Mouse (Mus musculus) G1E-ER4 (cell line): ENCODE data around the gene Elp5. TPM values are rescaled to one million over a fixed set of nuclear protein-coding genes. Genes with fewer than 3 reads are reported as not detected.

Experiments
- GATA1 ChIP-seq: IDR thresholded peaks from one replicate; pipeline ENCODE4 v1.8.0; 2012; ENCODE audit warnings: low read length, inconsistent platforms
- polyA plus RNA-seq: library from polyadenylated mRNA; stranded (reverse); fragments of >175 nt; gene quantifications from 2 replicates; pipeline ENCODE4 v1.2.3, GENCODE M21; 2012

Elp5 gene
- polyA plus RNA-seq, 1 experiment = 13.2 TPM

DNA sequence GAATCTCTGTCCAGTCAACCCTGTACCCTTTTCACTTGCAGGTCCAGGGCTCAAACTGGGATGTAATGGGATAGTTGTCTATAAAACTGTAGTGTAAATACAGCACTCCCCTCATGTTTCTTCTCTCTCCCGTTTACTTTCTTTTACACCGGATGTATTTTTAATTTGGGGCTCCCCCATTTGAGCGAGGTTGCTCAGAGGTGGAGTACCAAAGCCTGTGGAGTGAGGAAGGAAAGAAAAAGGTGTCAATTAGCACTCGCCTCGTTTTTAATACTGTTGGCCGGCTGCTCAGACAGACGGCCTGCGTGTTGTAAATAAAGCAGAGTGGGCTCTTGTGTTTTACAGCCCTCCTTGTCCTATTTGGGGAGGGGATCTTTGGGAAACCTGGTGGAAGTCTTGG is 17.3 kb upstream of the Elp5 start:
- no peak for TF ChIP-seq GATA1

DNA sequence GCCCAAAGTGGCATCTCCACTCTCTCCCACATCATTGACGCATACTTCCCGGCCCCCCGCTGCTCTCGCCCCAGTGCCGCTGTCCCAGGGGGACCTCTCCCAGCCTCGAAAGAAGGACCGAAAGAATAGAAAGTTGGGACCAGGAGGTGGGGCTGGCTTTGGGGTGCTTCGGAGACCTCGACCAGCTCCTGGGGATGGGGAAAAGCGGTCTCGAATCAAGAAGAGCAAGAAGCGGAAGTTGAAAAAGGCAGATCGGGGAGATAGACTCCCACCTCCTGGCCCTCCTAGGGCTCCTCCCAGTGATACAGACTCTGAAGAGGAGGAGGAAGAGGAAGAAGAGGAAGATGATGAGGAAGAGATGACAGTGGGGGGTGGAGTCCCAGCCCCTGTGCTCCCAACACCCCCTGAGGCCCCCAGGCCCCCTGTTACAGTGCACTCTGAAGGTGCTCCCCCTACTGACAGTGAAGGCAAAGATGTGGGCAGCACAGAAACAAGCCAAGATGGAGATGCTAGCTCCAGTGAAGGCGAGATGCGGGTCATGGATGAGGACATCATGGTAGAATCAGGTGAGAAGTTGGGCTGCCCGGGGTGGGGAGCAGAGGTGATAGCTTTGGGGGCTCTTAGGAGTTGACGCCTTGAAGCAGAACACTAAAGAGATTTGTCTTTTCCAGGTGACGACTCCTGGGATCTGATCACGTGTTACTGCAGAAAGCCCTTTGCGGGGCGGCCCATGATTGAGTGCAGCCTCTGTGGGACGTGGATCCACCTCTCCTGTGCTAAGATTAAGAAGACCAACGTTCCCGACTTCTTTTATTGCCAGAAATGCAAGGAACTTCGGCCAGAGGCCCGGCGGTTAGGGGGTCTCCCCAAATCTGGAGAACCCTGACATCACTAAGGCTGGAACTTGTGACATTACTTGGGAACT is 16.5 kb upstream of the Elp5 start:
- TF ChIP-seq GATA1 = no peak

DNA sequence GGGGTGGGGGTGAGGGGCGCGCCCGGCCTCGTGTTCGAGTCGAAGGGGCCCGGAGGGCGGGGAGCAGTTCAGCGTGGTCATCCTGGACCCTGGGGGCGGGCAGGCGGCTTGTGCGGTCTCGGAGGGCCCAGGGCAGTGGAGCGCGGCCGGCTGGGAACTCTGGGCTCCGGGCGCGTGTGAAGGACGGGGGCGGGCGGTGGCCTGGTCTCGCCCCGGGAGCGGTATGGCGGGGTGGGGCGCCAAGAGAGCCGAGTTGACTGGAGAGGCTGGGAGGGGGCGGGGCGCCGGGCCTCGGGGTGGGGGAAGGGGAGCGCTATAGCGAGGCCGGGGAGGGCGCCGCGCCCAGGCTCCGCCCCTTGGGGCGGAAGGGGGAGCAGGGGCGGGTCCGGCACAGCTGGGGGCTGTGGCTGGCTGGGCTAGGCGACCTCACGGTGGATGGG is 14.8 kb upstream of the Elp5 start:
- no peak for TF ChIP-seq GATA1

DNA sequence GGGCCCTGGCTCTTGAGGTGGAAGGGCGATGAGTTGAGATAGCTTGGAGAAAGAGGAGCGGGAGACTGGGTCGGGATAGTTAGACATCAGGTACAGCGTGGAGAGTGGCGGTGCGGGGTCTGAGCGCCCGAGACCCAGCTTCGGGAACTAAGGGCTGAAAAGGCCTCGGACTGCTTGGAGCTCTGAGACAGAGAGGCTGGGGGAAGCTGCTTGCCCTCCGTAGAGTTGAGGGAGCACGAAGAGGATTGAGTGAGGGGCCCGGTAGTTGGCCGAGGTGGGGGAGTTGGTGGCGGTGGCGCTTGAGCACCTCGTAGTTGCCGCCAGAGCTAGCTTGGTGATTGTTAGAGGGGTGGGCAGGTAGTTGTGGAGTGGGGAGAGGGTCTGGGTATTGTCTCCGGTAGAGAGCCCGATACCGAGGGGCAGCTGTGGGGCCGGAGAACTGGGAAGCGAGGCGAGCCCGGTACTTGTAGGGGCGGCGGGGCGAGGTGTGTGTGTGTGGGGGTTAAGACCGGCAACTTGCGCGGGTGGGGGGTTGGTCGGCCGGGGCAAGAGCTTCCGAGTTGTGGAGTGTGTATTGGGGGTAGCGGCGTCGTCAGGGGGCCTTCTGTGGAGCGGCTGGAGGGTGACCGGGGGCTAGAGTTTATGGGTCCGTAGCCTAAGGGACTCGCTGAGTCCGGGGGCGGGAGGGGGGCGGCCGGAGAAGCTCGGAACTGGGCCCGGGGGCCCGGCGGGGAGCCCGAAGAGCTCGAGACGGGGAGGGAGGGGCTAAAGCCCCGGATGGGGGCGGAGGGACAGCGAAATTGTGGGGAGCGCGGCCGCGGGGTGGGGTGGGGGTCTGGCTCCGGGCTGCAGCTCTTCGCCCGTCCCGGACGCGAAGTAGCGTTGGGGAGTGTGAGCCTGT is 14.1 kb upstream of the Elp5 start:
- no peak for TF ChIP-seq GATA1

DNA sequence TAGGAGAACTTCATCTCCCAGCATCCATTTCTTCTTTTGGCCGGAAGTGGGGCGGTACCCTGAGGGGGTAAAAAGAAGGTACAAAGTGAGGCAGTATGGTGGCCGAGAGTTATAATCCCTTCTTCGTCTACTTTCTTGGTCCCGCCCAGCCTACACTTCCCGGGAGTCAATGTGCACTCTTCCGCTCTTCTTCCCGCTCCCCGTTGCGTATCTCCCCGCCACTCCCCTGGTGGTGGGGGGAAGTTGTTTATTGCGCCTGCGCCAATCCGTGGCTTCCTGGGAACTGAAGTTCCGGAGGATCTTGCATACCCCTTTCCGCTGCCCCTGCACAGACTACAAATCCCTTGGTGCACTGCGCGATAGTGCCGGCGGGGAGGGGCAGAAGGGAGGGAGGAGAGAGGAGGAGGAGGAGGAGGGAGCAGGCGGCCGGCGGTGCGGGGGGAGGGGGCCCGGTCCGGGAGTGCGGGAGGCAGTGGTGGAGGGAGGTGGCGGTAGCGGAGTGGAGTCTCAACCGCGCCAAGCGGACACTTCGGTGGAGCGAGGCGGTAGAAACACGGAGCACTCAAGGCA is 13.2 kb upstream of the Elp5 start, which contains the start of gene Phf23:
TSS of gene Phf23 (plus strand) at position 387 of the 570 bp plus-strand sequence.
- TF ChIP-seq GATA1 = no peak

DNA sequence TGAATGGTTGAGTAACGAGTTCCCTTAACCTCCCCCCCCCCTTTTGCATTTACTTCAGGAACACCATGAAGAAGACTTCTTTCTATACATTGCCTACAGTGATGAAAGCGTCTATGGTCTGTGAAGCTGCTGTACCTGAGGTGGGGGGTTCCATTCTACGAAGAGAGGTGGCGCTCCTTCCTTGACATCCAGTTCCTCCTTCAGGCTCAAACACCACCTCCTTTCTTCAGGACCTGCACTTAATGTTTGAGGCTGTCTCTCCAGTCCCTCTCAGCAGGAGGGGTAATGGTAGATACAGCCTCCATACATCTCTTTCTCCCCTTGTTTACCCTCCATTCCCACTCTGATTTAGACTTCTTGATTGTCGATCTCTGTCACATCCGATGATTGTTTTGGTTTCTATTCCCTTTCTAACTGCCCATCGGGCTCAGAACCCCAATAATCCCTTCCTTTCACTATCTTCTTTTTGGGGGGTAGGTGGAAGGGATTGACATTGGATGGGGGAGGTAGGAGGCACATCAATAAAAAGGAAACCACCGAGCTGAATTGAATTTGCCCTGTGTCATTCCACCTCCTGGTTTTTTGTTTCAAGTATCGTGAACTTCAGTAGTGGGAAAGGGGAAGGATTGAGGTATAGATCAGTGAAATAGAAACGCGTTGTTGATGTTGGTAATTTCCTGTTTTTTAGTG is 12.2 kb upstream of the Elp5 start:
- TF ChIP-seq GATA1 = no peak

DNA sequence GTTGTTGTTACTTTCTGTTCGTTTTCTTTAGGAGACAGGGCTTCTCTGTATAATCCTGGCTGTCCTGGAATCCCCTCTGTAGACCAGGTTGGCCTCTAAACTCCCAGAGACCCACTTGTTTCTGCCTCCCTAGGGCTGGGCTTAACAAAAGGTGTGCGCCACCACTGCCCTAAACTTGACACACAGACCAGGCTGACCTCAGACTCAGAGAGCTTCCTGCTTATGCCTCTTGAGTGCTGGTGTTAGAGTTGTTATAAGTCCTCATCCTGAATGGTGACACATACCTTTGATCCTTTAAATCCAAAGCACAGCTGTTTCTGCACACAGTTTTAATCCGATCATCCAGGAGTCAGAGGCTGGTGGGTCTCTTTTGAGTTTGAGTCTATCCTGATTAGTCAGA is 10.6 kb upstream of the Elp5 start:
- TF ChIP-seq GATA1 = no peak

DNA sequence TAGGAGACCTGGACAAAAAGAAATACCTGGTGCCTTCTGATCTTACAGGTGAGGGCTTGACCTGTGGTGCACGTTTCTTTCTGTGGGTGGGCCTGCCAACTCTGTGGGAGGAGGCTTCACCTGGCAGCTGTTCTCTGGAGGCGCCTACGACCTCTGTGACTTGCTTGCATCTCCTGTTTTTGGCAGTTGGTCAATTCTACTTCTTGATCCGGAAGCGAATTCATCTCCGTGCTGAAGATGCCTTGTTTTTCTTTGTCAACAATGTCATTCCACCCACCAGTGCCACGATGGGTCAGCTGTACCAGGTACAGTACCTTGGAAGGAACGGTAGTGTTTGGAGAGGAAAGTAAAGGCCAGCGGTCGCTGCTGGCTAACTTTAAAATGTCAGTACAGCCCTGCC is 10.1 kb upstream of the Elp5 start:
- TF ChIP-seq GATA1 = no peak

DNA sequence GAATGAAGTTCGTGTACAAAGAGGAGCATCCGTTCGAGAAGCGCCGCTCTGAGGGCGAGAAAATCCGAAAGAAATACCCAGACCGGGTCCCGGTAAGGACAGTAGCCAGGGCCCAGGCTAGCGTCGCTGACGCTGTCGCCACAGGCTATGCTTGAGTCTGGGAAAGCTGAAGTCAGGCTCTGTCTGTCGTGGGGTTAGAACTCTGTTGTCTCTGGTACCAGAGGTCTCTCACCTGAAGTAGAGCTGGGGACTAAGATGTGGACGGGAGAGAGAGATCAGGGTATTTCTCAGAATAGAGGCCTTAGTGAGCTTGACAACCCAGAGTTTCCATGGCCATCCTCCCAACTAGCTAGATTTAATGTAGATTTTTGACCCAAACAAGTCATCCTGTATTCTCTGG is 9.4 kb upstream of the Elp5 start:
- no peak for TF ChIP-seq GATA1

DNA sequence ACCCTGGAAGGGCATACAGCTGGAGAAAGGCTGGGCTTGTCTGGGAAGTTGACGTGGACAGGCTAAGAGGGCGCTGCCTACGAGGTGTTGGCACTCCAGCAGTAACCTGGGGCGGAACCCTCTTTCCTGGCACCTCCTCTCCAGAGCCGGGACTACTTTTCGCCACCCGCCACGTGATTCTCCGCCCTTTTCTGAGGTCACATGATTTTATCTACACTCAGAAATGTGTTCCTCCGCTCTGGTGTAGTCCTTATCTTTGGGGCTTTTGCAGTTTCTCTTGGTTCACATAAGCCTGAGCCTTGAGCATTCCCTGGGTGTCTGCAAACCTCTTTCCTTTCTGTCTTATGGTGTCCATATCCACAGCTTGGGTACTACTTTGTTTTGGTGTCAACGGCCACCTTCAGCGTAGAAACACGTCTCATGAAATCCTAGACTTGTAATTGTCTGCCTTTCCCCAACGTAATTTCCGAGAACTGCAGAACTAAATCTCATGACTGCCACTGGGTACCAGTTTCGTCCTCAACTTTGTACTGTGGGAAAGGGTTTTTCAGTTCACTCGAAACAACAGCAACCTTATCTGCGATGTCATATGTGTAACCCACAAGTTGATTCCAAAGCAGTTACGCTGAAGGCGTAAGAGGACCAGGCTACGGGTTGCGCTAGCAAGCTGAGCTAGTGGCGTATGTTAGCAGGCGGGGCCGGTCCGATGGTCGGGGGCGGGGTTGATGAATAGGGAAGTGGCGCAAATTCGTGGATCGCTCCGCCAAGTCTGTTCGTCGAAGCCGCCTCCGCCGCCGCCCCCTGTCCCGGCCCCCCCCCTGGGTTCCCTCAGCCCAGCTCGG is 8.8 kb upstream of the Elp5 start, which contains the start of gene Gabarap:
TSS of gene Gabarap (plus strand) at position 294 of the 842 bp plus-strand sequence.
- TF ChIP-seq GATA1 = peak; percentile 42

DNA sequence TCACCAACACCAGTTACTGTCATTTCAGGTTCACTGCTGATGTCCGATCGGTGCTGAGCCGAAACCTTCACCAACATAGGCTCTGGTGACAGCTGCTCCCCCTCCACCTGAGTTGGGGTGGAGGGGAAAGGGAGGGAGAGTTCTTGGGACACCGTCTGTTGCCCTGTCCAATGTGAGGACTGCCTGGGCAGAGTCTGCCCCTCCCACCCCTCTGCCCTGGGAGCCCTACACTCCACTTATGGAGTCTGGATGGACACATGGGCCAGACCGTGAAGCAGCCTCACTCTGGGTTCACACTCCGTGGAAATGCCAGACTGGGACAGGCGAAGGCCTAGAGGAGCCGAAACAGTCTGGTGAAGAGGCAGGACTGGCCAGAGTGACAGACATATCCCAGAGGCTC is 7.6 kb upstream of the Elp5 start:
- TF ChIP-seq GATA1 = no peak

DNA sequence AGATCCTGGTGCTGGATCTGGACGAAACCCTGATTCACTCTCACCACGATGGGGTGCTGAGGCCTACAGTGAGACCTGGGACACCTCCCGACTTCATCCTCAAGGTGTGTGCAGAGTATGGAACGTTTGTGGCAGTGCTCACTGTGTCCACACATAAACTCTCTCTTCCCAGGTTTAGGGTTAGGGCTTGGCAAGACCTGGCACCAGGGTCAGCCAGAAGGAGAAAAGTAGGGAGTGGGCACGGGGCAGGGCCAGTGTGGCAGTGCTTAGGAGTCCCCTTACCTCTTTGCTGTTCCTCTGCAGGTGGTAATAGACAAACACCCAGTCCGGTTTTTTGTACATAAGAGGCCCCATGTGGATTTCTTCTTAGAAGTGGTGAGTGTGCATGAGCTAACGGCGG is 2.1 kb upstream of the Elp5 start:
- TF ChIP-seq GATA1 = no peak

DNA sequence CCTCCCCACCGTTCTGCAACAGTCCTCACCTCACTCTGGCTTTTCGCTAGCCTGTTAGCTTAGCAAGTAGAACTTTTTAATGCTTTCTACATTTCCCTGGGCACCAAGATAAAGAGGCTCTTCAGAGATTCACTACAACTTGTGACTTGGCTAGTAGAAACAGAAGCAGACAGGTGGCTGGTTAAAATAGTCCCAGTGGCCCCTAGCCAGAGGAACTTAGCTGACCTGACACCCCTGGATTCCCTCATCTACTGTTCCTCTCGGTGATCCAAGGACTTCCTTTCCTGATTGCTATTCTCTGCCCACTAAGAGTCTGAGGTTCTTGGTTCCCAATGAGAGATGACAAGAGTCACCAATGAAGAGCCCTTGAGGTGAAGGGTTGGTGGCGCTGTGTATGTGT is 1.1 kb upstream of the Elp5 start:
- TF ChIP-seq GATA1 = no peak

DNA sequence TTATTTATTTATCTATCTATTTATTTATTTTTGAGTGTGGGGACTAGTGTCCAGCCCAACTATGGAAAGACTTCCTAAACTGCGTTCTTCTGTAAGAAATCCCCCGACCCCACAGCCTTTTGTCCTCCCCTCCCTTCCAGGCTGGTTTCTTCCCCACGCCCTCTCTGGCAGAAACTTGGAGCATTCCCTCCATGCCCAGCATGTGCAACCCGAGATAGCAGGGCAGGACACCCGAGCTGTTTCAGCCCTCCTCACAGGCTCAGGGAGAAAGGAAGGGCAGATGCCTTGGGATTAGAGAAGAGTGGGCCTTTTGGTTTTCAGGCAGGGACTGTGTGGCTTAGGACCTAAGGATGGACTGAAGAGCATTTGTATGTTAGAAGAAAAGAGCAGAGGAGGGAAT is 560 bp upstream of the Elp5 start:
- TF ChIP-seq GATA1 = no peak

DNA sequence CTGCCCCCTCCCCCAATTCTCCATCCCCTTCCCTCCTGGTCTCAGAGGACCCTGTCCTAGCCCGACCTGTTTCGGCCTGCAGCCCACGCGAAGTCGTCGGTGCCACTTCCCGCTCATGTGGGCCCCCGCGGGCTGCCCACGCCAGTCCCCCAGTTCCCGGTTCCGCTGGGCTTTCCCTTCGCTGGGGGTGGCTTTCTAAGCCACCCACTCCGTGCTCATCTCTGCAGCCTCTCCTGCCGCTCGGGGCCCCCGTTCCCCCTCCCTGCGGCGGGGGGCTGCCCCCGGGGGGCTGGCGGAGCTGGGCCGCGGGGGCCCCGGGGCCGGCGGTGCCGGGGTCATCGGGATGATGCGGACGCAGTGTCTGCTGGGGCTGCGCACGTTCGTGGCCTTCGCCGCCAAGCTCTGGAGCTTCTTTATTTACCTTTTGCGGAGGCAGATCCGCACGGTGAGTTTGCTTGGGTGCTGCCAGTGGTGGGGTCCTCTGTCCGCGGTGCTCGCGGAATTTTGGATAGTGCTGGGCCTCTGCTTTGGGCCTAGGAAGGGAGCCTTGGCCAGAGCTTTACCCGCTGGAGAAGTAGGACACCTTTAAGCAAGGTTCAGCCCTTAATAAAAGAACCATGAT is 1.1 kb downstream of the Elp5 start, which contains the start of gene Ctdnep1:
TSS of gene Ctdnep1 (plus strand) at position 16 of the 622 bp plus-strand sequence.
- TF ChIP-seq GATA1 = no peak
